Mouse (Mus musculus): ENCODE results near the gene Aco2. TPM values are rescaled to one million over a fixed set of nuclear protein-coding genes. Genes with fewer than 3 reads are reported as not detected.

The Aco2 gene
- polyA plus RNA-seq (2016; fragmentation: Nextera tagmentation; extraction: Ambion mirVana), result 213 TPM in 2 replicates

GRCm38 (mm10) chr15:81872262-81873136 is at the start of gene Aco2:
Aco2 (plus strand) TSS chr15:81872309.
- WGBS, result under 1% methylated on average over 53 of the region's 53 CpGs
- Histone ChIP-seq H3K9ac (peak within 1 kb of the TSS; percentile 84), H3K4me3 (peak within 1 kb of the TSS; percentile 96), H3K36me3 (peaks cover 30% of the 10 kb centered on the region), H3K27ac (peak within 1 kb of the TSS; percentile 91), H3K27me3 (replicated peaks) (no peaks in the 10 kb centered on the region), H3K9me3 (no peaks in the 10 kb centered on the region), H3K4me2 (replicated peaks) (peak within 1 kb of the TSS; percentile 80), H3K4me1 (peaks cover 11% of the 10 kb centered on the region)
- ATAC-seq (ENCODE audit: low FRiP score, low read depth), result peak; percentile 76

GRCm38 (mm10) chr15:81822631-81823030 is 49.5 kb upstream of the Aco2 start:
- no peak overlapping the region for H3K9ac ChIP-seq
- no peaks in the 10 kb centered on the region for H3K9me3 ChIP-seq
- no peak for ATAC-seq (ENCODE audit: low FRiP score, low read depth)
- H3K4me2 ChIP-seq (replicated peaks), result no peak overlapping the region
- H3K4me1 ChIP-seq, result no peaks in the 10 kb centered on the region
- WGBS, result 87% methylated on average over 3 of the region's 3 CpGs
- H3K36me3 ChIP-seq, result peaks cover 81% of the 10 kb centered on the region
- no peaks in the 10 kb centered on the region for H3K27me3 ChIP-seq (replicated peaks)
- H3K27ac ChIP-seq, result no peak overlapping the region
- H3K4me3 ChIP-seq, result no peak overlapping the region

DNA sequence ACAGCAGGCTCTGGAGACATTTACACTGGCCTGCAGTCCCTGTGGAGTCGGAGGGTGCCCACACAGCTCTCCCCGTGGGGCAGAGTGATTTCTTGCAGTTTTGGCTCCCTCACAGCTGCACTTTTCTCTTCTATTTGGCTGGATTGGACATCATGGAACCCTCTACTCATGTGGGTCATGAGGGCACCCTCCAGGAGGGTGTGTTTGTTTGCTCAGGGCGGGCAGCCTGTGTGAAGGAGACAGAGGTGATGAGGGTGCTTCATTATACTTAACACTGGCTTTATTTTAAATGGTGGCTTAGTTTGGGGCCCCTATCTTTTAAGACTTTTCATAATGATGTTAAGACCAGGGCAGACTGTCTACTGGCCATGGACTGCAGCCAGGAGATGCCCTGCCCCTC is 47.3 kb upstream of the Aco2 start:
- WGBS, result 82% methylated on average over 3 of the region's 3 CpGs
- Histone ChIP-seq H3K9me3 (no peaks in the 10 kb centered on the region), H3K36me3 (peaks cover 69% of the 10 kb centered on the region), H3K27ac (no peak overlapping the region), H3K4me3 (no peak overlapping the region), H3K4me1 (no peaks in the 10 kb centered on the region), H3K27me3 (replicated peaks) (no peaks in the 10 kb centered on the region), H3K9ac (no peak overlapping the region), H3K4me2 (replicated peaks) (no peak overlapping the region)
- ATAC-seq (ENCODE audit: low FRiP score, low read depth), result no peak

GRCm38 (mm10) chr15:81828426-81829207 is 43.5 kb upstream of the Aco2 start:
- H3K4me1 ChIP-seq, result no peaks in the 10 kb centered on the region
- H3K9me3 ChIP-seq, result no peaks in the 10 kb centered on the region
- peaks cover 38% of the 10 kb centered on the region for H3K36me3 ChIP-seq
- no peak overlapping the region for H3K4me2 ChIP-seq (replicated peaks)
- no peak overlapping the region for H3K9ac ChIP-seq
- H3K4me3 ChIP-seq, result no peak overlapping the region
- no peak overlapping the region for H3K27ac ChIP-seq
- ATAC-seq (ENCODE audit: low FRiP score, low read depth), result no peak
- H3K27me3 ChIP-seq (replicated peaks), result no peaks in the 10 kb centered on the region
- WGBS, result 89% methylated on average over 7 of the region's 7 CpGs

DNA sequence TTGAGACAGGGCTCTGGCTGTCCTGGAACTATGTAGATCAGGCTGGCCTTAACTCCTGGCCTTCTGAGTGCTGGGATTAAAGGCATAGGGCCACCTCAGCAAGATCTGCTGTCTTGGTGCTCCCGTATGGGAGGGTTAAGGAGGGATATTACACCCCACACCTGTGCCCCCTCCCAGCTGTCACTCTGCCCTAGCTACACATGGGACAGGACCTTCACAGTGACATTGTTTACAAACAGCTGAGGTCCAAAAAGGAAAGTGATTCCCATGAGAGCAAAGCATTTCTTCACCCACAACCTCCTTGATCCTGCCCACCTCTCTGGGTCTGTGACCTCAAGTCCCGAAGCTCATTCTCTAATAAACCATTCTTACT is 42.9 kb upstream of the Aco2 start:
- 71% methylated on average over 2 of the region's 2 CpGs for WGBS
- Histone ChIP-seq H3K9me3 (no peaks in the 10 kb centered on the region), H3K36me3 (peaks cover 32% of the 10 kb centered on the region), H3K27me3 (replicated peaks) (no peaks in the 10 kb centered on the region), H3K4me2 (replicated peaks) (no peak overlapping the region), H3K4me1 (no peaks in the 10 kb centered on the region), H3K27ac (no peak overlapping the region), H3K4me3 (no peak overlapping the region), H3K9ac (no peak overlapping the region)
- no peak for ATAC-seq (ENCODE audit: low FRiP score, low read depth)

GRCm38 (mm10) chr15:81830530-81830929 is 41.6 kb upstream of the Aco2 start:
- H3K4me1 ChIP-seq, result no peaks in the 10 kb centered on the region
- no peak for ATAC-seq (ENCODE audit: low FRiP score, low read depth)
- H3K9ac ChIP-seq, result no peak overlapping the region
- no peaks in the 10 kb centered on the region for H3K9me3 ChIP-seq
- no peak overlapping the region for H3K4me2 ChIP-seq (replicated peaks)
- peaks cover 18% of the 10 kb centered on the region for H3K36me3 ChIP-seq
- peaks cover 1% of the 10 kb centered on the region; the same call in 1 of the 2 replicates for H3K27me3 ChIP-seq (replicated peaks)
- no peak overlapping the region for H3K27ac ChIP-seq
- H3K4me3 ChIP-seq, result no peak overlapping the region
- WGBS, result 86% methylated on average over 4 of the region's 4 CpGs

GRCm38 (mm10) chr15:81831136-81831825 is 40.8 kb upstream of the Aco2 start:
- H3K27ac ChIP-seq, result no peak overlapping the region
- peaks cover 11% of the 10 kb centered on the region; the same call in 1 of the 2 replicates for H3K36me3 ChIP-seq
- no peak overlapping the region for H3K9ac ChIP-seq
- peaks cover 5% of the 10 kb centered on the region; the same call in 1 of the 2 replicates for H3K4me1 ChIP-seq
- peak overlapping the region; percentile 38 for H3K4me2 ChIP-seq (replicated peaks)
- peak; percentile 79 for ATAC-seq (ENCODE audit: low FRiP score, low read depth)
- no peak overlapping the region for H3K4me3 ChIP-seq
- no peaks in the 10 kb centered on the region for H3K9me3 ChIP-seq
- WGBS, result 15% methylated on average over 24 of the region's 24 CpGs
- H3K27me3 ChIP-seq (replicated peaks), result peaks cover 6% of the 10 kb centered on the region; the same call in 1 of the 2 replicates

DNA sequence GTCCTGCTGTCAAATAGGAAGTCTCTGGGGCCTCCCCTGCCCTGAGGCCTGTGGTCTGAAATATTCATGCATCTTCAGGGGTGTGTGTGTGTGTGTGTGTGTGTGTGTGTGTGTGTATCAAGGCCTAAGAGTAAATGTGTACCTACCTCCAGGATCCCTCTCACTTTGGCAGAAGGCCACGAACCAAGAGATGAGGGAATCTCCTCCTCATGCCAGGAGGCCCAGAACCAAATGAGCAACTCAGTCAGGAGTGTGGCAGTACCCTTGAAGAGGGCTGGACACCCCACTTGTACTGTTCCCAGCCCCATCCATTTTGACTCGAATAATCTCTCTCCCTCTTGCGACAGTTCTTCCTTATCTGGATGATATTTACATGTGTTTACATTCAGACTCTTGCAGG is 39.9 kb upstream of the Aco2 start:
- Histone ChIP-seq H3K36me3 (peaks cover 5% of the 10 kb centered on the region; the same call in 1 of the 2 replicates), H3K4me1 (peaks cover 8% of the 10 kb centered on the region; the same call in 1 of the 2 replicates), H3K4me3 (no peak overlapping the region), H3K27me3 (replicated peaks) (peaks cover 8% of the 10 kb centered on the region; the same call in 1 of the 2 replicates), H3K27ac (no peak overlapping the region), H3K9ac (no peak overlapping the region), H3K4me2 (replicated peaks) (no peak overlapping the region), H3K9me3 (no peaks in the 10 kb centered on the region)
- no peak for ATAC-seq (ENCODE audit: low FRiP score, low read depth)
- 93% methylated on average over 3 of the region's 3 CpGs for WGBS

DNA sequence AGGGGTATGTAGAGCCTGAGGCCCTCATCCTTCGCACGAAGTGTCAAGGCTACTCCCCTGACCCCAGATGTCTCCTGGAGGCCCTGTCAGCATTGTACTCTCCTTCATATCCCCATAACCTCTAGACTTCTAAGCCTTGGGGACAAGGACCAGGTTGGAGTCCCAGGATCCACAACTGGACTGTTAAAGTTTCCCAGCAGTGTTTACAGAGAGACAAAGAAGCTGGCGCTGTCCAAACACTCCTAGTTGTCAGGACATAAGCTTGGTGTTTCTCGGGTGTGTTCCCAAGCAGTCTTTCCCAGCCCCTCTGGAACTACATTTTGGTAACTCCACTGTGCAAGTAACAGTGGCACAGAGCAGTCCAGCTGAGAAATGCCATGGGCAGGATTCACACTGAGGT is 38.6 kb upstream of the Aco2 start:
- WGBS, result 76% methylated on average over 4 of the region's 4 CpGs
- Histone ChIP-seq H3K9ac (no peak overlapping the region), H3K27me3 (replicated peaks) (peaks cover 8% of the 10 kb centered on the region; the same call in 1 of the 2 replicates), H3K4me1 (peaks cover 8% of the 10 kb centered on the region; the same call in 1 of the 2 replicates), H3K9me3 (no peaks in the 10 kb centered on the region), H3K4me2 (replicated peaks) (no peak overlapping the region), H3K4me3 (no peak overlapping the region), H3K36me3 (peaks cover 3% of the 10 kb centered on the region; the same call in 1 of the 2 replicates), H3K27ac (no peak overlapping the region)
- no peak for ATAC-seq (ENCODE audit: low FRiP score, low read depth)

- Histone ChIP-seq H3K9ac (no peak overlapping the region), H3K36me3 (no peaks in the 10 kb centered on the region), H3K4me3 (no peak overlapping the region), H3K4me2 (replicated peaks) (no peak overlapping the region), H3K4me1 (peaks cover 8% of the 10 kb centered on the region; the same call in 1 of the 2 replicates), H3K9me3 (no peaks in the 10 kb centered on the region), H3K27ac (no peak overlapping the region), H3K27me3 (replicated peaks) (peaks cover 8% of the 10 kb centered on the region; the same call in 1 of the 2 replicates)
- 57% methylated on average over 3 of the region's 3 CpGs for WGBS
- ATAC-seq (ENCODE audit: low FRiP score, low read depth), result no peak
Measured at GRCm38 (mm10) chr15:81834171-81834841, 37.8 kb upstream of the Aco2 start.
